Mouse (Mus musculus) testis, adult 2 months (tissue): Measurements from ENCODE around the gene Elp1.

ENCODE experiments used
- CTCF ChIP-seq: fragments of 200-500 bp; IDR thresholded peaks from 2 replicates; pipeline ENCODE4 v1.5.1; 2012; ENCODE audit warnings: low read depth, mild to moderate bottlenecking, inconsistent platforms, low read length, moderate library complexity; ENCODE audit not compliant: control insufficient read depth, insufficient read depth, insufficient replicate concordance
- POLR2A ChIP-seq: fragments of 200-500 bp; IDR thresholded peaks from 2 replicates; pipeline ENCODE4 v1.6.1; 2012; ENCODE audit warnings: low read depth, mild to moderate bottlenecking, inconsistent platforms, low read length, moderate library complexity; ENCODE audit not compliant: control insufficient read depth

GRCm38 (mm10) chr4:56747456-56747855 lies 54.7 kb downstream of the Elp1 start:
- TF ChIP-seq POLR2A (no peak), CTCF (no peak)
